Mouse (Mus musculus): ENCODE data around the gene Gm20538. TPM values are rescaled to one million over a fixed set of nuclear protein-coding genes. Genes with fewer than 3 reads are reported as not detected.

The Gm20538 gene
- polyA plus RNA-seq, 1 experiment from 2014 or later, result not detected

GRCm38 (mm10) chr19:44502741-44503140, 49.9 kb downstream of the Gm20538 start:
- Histone ChIP-seq H3K9me3 (no peaks in the 10 kb centered on the region), H3K4me2 (no peak overlapping the region), H3K9ac (no peak overlapping the region), H3K27ac (no peak overlapping the region), H3K36me3 (replicated peaks) (no peaks in the 10 kb centered on the region), H3K4me3 (replicated peaks) (no peak overlapping the region), H3K4me1 (peaks cover 4% of the 10 kb centered on the region), H3K27me3 (peaks cover 97% of the 10 kb centered on the region)
- 79% methylated on average over 4 of the region's 4 CpGs for WGBS
- ATAC-seq (ENCODE audit: low FRiP score), result no peak

GRCm38 (mm10) chr19:44501925-44502324, 50.7 kb downstream of the Gm20538 start:
- no peak overlapping the region for H3K9ac ChIP-seq
- H3K4me3 ChIP-seq (replicated peaks), result no peak overlapping the region
- no peak overlapping the region for H3K27ac ChIP-seq
- no peaks in the 10 kb centered on the region for H3K36me3 ChIP-seq (replicated peaks)
- peaks cover 97% of the 10 kb centered on the region for H3K27me3 ChIP-seq
- no peak for ATAC-seq (ENCODE audit: low FRiP score)
- H3K4me2 ChIP-seq, result no peak overlapping the region; the same call in 1 of the 2 replicates
- no peaks in the 10 kb centered on the region for H3K9me3 ChIP-seq
- peaks cover 4% of the 10 kb centered on the region for H3K4me1 ChIP-seq
- 81% methylated on average over 6 of the region's 6 CpGs for WGBS

GRCm38 (mm10) chr19:44500240-44500639, 52.4 kb downstream of the Gm20538 start:
- Histone ChIP-seq H3K9ac (no peak overlapping the region), H3K36me3 (replicated peaks) (no peaks in the 10 kb centered on the region), H3K4me1 (peaks cover 8% of the 10 kb centered on the region), H3K9me3 (no peaks in the 10 kb centered on the region), H3K27me3 (peaks cover 99% of the 10 kb centered on the region), H3K4me2 (no peak overlapping the region), H3K27ac (no peak overlapping the region), H3K4me3 (replicated peaks) (no peak overlapping the region)
- no peak for ATAC-seq (ENCODE audit: low FRiP score)
- 27% methylated on average over 5 of the region's 5 CpGs for WGBS

GRCm38 (mm10) chr19:44498936-44499335, 53.7 kb downstream of the Gm20538 start:
- H3K27me3 ChIP-seq, result peaks cover 99% of the 10 kb centered on the region
- H3K4me3 ChIP-seq (replicated peaks), result 0 out of 2 replicates have a peak overlapping the region, but pooled peaks have one; percentile 2
- H3K36me3 ChIP-seq (replicated peaks), result no peaks in the 10 kb centered on the region
- H3K4me2 ChIP-seq, result peak overlapping the region; percentile 19; the same call in 1 of the 2 replicates
- no peak overlapping the region for H3K27ac ChIP-seq
- no peak overlapping the region for H3K9ac ChIP-seq
- 56% methylated on average over 6 of the region's 6 CpGs for WGBS
- no peaks in the 10 kb centered on the region for H3K9me3 ChIP-seq
- H3K4me1 ChIP-seq, result peaks cover 8% of the 10 kb centered on the region
- ATAC-seq (ENCODE audit: low FRiP score), result no peak

GRCm38 (mm10) chr19:44496941-44497340, 55.7 kb downstream of the Gm20538 start:
- Histone ChIP-seq H3K27me3 (peaks cover 99% of the 10 kb centered on the region), H3K36me3 (replicated peaks) (no peaks in the 10 kb centered on the region), H3K4me2 (peak overlapping the region; percentile 37), H3K4me1 (peaks cover 14% of the 10 kb centered on the region), H3K9ac (no peak overlapping the region; the same call in 1 of the 2 replicates), H3K9me3 (no peaks in the 10 kb centered on the region), H3K4me3 (replicated peaks) (peak overlapping the region; percentile 29), H3K27ac (no peak overlapping the region)
- WGBS, result 52% methylated on average over 10 of the region's 10 CpGs
- no peak for ATAC-seq (ENCODE audit: low FRiP score)

GRCm38 (mm10) chr19:44496511-44496910, 56.1 kb downstream of the Gm20538 start:
- H3K36me3 ChIP-seq (replicated peaks), result no peaks in the 10 kb centered on the region

More at GRCm38 (mm10) chr19:44496511-44496910, 56.1 kb downstream of the Gm20538 start:
- H3K4me2 ChIP-seq, result peak overlapping the region; percentile 37
- H3K27me3 ChIP-seq, result peaks cover 99% of the 10 kb centered on the region
- WGBS, result 43% methylated on average over 8 of the region's 8 CpGs
- ATAC-seq (ENCODE audit: low FRiP score), result no peak
- H3K9me3 ChIP-seq, result no peaks in the 10 kb centered on the region
- H3K4me1 ChIP-seq, result peaks cover 14% of the 10 kb centered on the region
- peak overlapping the region; percentile 42; the same call in 1 of the 2 replicates for H3K9ac ChIP-seq
- H3K27ac ChIP-seq, result no peak overlapping the region
- peak overlapping the region; percentile 29 for H3K4me3 ChIP-seq (replicated peaks)

Other genes with a start within 250 kb of the Gm20538 start
- 0.15 and 0.29 TPM in 2 replicates for gene Scd4, start 219.7 kb downstream of the Gm20538 start, polyA plus RNA-seq (2016; fragmentation: Nextera tagmentation; extraction: Ambion mirVana)
- gene Scd1, start 145.0 kb downstream of the Gm20538 start, polyA plus RNA-seq (2016; fragmentation: Nextera tagmentation; extraction: Ambion mirVana), result 10.6 and 10.8 TPM in 2 replicates
- 24.4 and 36.8 TPM in 2 replicates for gene Wnt8b, start 59.4 kb downstream of the Gm20538 start, polyA plus RNA-seq (2016; fragmentation: Nextera tagmentation; extraction: Ambion mirVana)
- 0.36 and 0.42 TPM in 2 replicates for gene Sec31b, start 7.0 kb downstream of the Gm20538 start, polyA plus RNA-seq (2016; fragmentation: Nextera tagmentation; extraction: Ambion mirVana)
- gene Ndufb8, start 2.6 kb upstream of the Gm20538 start, polyA plus RNA-seq (2016; fragmentation: Nextera tagmentation; extraction: Ambion mirVana), result 378 and 384 TPM in 2 replicates
- gene Hif1an, start 10.0 kb upstream of the Gm20538 start, polyA plus RNA-seq (2016; fragmentation: Nextera tagmentation; extraction: Ambion mirVana), result 46.5 and 48.9 TPM in 2 replicates
- 0.08 and 0.19 TPM in 2 replicates for gene Pax2, start 203.2 kb upstream of the Gm20538 start, polyA plus RNA-seq (2016; fragmentation: Nextera tagmentation; extraction: Ambion mirVana)

All from forebrain, embryonic 12.5 days (tissue).